In the genomic region with DNA sequence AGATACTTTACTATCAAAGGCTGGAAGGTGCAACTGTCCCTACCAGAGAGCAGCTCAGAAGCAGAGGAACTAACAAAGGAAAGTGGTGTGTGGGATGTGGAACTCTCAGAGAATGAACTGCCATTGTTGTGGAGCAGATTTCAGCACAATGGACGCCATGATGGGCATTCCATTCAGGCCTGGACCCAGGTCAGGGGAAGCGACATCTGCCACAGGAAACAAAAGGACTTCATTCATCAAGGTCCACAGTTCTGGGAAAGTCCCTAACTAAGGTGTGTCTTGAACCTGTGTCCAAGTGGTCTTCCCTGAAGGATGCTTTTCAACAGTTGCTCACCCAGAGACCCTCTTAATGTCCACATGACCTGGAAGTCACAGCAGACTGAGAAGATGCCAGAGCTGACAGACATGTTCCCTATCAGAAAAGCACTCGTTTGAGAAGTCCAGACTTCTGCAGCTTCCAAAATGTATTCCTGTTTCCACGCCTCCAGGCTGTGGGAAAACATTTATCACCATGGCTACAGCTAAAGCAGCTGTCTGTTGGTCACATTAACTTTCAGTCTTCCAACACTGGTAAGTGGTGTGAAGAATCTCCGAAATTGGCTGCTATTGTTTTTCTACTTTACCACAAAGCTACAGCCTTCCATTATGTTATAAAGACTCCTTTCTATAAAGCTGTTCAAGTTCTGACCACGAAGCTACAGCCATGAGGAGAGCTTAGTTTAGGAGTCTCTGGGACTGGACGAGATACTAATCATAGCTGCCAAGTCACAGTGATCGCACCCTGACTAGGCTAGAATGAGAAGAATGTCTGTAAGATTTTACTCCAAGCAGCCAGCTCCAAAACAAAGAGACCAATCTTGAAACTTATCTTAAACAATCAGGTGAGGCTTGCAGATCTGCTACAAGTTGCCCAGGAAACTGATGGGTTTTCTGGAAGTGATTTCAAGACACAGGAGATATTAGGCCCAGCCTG, we compare ENCODE assay signal across 11 mouse cellular contexts. TPM values are rescaled to one million over a fixed set of nuclear protein-coding genes. Genes with fewer than 3 reads are reported as not detected.
DNase-seq lines count a peak whose midpoint lies in the region; ATAC-seq and TF ChIP-seq lines count a peak whose summit lies in the region.
"Had no signal": no experiment of that assay in that cellular context is flagged by ENCODE, and none has a peak within 500 bp of the region (broad histone marks: within the 10 kb centered on the region; RNA-seq: fewer than 3 reads in every experiment).

No protein-coding gene starts in this region.

- peaks cover 2 to 18% of the 10 kb centered on the region in 2 experiments; a peak in 2 of 4 replicates for H3K4me1 ChIP-seq in ES-E14 (ENCODE audit: control insufficient read depth in 2 of 2, insufficient read depth in 2 of 2, low read length in 2 of 2, poor library complexity in 1 of 2)
- peaks cover 5% of the 10 kb centered on the region; the same call in 1 of the 2 replicates for H3K4me1 ChIP-seq in hindbrain, embryonic 14.5 days (replicated peaks; ENCODE audit: control insufficient read depth, insufficient read depth, low read length)

- H3K9me3 ChIP-seq in ES-E14 (ENCODE audit: control insufficient read depth, insufficient read depth, low read depth, low read length), result no peaks in the 10 kb centered on the region
- no peaks in the 10 kb centered on the region for H3K9me3 ChIP-seq in hindbrain, embryonic 14.5 days (ENCODE audit: control insufficient read depth, low read length)

- H3K36me3 ChIP-seq in ES-E14 (ENCODE audit: control insufficient read depth, insufficient read depth, low read length, poor library complexity, severe bottlenecking), result no peaks in the 10 kb centered on the region; the same call in 1 of the 2 replicates
- no peaks in the 10 kb centered on the region for H3K36me3 ChIP-seq in hindbrain, embryonic 14.5 days (replicated peaks; ENCODE audit: control insufficient read depth, insufficient read depth)

- ATAC-seq in hindbrain, embryonic 14.5 days (ENCODE audit: low FRiP score), result peak; percentile 34; the same call in 1 of the 2 replicates
- ATAC-seq in granulocyte monocyte progenitor cell, adult 5-6 weeks (replicated peaks; ENCODE audit: poor library complexity, severe bottlenecking), result no peak

- WGBS in hindbrain, embryonic 14.5 days, result 10% methylated on average over 8 of the region's 8 CpGs

- no peak overlapping the region for H3K9ac ChIP-seq in ES-E14 (ENCODE audit: insufficient read depth, low read depth, low read length, poor library complexity, severe bottlenecking)
- no peak overlapping the region; the same call in 1 of the 2 replicates for H3K9ac ChIP-seq in hindbrain, embryonic 14.5 days

- no peak overlapping the region for H3K4me2 ChIP-seq in hindbrain, embryonic 14.5 days (replicated peaks)

- TF ChIP-seq POLR2A in brain, embryonic 14.5 days (IDR thresholded peaks at IDR 0.05; ENCODE audit: borderline replicate concordance, extremely low read depth, insufficient read depth, insufficient read length, poor library complexity, severe bottlenecking), result no peak

- no peaks in the 10 kb centered on the region for H3K27me3 ChIP-seq in hindbrain, embryonic 14.5 days (ENCODE audit: control insufficient read depth, insufficient read depth, low read length)

- in situ Hi-C loops in ES-E14 (cut with MboI; ENCODE audit: low sequenced_read_pairs in 2 of 2, unreplicated experiment in 2 of 2), result no loop called here

- peak overlapping the region; percentile 76 for H3K27ac ChIP-seq in layer of hippocampus, adult 2 months
- no peak overlapping the region for H3K27ac ChIP-seq in ES-E14 (ENCODE audit: insufficient read depth, low read depth, low read length, poor library complexity, severe bottlenecking)
- H3K27ac ChIP-seq in hindbrain, embryonic 14.5 days, result 0 out of 2 replicates have a peak overlapping the region, but pooled peaks have one; percentile 12

- no peak overlapping the region for H3K4me3 ChIP-seq in layer of hippocampus, adult 2 months
- H3K4me3 ChIP-seq in ES-E14 (ENCODE audit: insufficient read depth in 1 of 2, low read depth in 1 of 2, low read length in 2 of 2, poor library complexity in 1 of 2, severe bottlenecking in 1 of 2), result no peak overlapping the region
- H3K4me3 ChIP-seq in hindbrain, embryonic 14.5 days (replicated peaks; ENCODE audit: low read length), result no peak overlapping the region

- DNase-seq in layer of hippocampus, adult 2 months (ENCODE audit: low spot score in 2 of 2), result no peak
- no peak for DNase-seq in layer of hippocampus, postnatal 25 days (ENCODE audit: extremely low spot score in 1 of 2, low spot score in 1 of 2)
- DNase-seq in ES-E14 (ENCODE audit: low read depth, low spot score), result no peak
- DNase-seq in brain, embryonic 14.5 days (ENCODE audit: low read depth), result peak; percentile 70
- DNase-seq in hindbrain, embryonic 14.5 days (ENCODE audit: low spot score), result peak; percentile 33
- DNase-seq in adrenal gland, postnatal 10 days, result no peak
- DNase-seq in kidney, adult 18-20 months, result no peak
- DNase-seq: cerebellum, adult 9-11 months; kidney, adult 9 months; lung, postnatal 14 days had no signal

- TF ChIP-seq CTCF in layer of hippocampus, adult 2 months (conservative IDR thresholded peaks at IDR 0.05), result no peak
- no peak for TF ChIP-seq CTCF in brain, embryonic 14.5 days (IDR thresholded peaks at IDR 0.05; ENCODE audit: borderline replicate concordance, extremely low read depth, insufficient read depth, insufficient read length)

TF ChIP-seq in ES-E14, 5 proteins besides CTCF, POLR2A, EP300 and RAD21:
- no peak for TF ChIP-seq ZC3H11A (IDR thresholded peaks at IDR 0.05; ENCODE audit: borderline replicate concordance, low read depth, low read length)
- peak; percentile 63 for TF ChIP-seq MAFK (IDR thresholded peaks at IDR 0.05; ENCODE audit: insufficient read depth, low read depth, low read length)

RNA-seq across cellular contexts. Expression of a gene that starts 15.0 kb away (rescaled TPM):
- total RNA-seq in layer of hippocampus, adult 2 months (2021), result 10 to 100 TPM; 28.7 to 30.9 TPM
- total RNA-seq in layer of hippocampus, postnatal 25 days (2021), result 10 to 100 TPM; 24.0 to 41.7 TPM
- 0.98 and 1.4 TPM in 2 replicates for total RNA-seq in ES-E14 (2012; rRNA removed)
- 6.5 and 7.6 TPM in 2 replicates for polyA plus RNA-seq in brain, embryonic 14.5 days (2012; rRNA removed)
- 11.8 and 12.6 TPM in 2 replicates for polyA plus RNA-seq in hindbrain, embryonic 14.5 days (2014; fragmentation: Nextera tagmentation; extraction: Ambion mirVana)
- 10 to 100 TPM; 14.5 to 30.3 TPM for total RNA-seq in adrenal gland, postnatal 10 days (2021)
- 4.0 and 9.3 TPM in 2 replicates for total RNA-seq in granulocyte monocyte progenitor cell, adult 5-6 weeks (2014; fragmentation: Nextera tagmentation)
- total RNA-seq in granulocyte monocyte progenitor cell, adult 5-6 weeks (2017), result 2.0 and 11.1 TPM in 2 replicates

RNA-seq across cellular contexts. Expression of a gene that starts 20.4 kb away (rescaled TPM):
- total RNA-seq in layer of hippocampus, adult 2 months (2021), result 100 to 1,000 TPM; 252 to 273 TPM
- 100 to 1,000 TPM; 262 to 295 TPM for total RNA-seq in layer of hippocampus, postnatal 25 days (2021)
- total RNA-seq in ES-E14 (2012; rRNA removed), result 641 and 707 TPM in 2 replicates
- polyA plus RNA-seq in brain, embryonic 14.5 days (2012; rRNA removed), result 711 and 924 TPM in 2 replicates
- polyA plus RNA-seq in hindbrain, embryonic 14.5 days (2014; fragmentation: Nextera tagmentation; extraction: Ambion mirVana), result 791 and 878 TPM in 2 replicates
- total RNA-seq in adrenal gland, postnatal 10 days (2021), result 100 to 1,000 TPM; 337 to 370 TPM
- total RNA-seq in granulocyte monocyte progenitor cell, adult 5-6 weeks (2014; fragmentation: Nextera tagmentation), result 686 and 699 TPM in 2 replicates
- 600 and 654 TPM in 2 replicates for total RNA-seq in granulocyte monocyte progenitor cell, adult 5-6 weeks (2017)

RNA-seq across cellular contexts. Expression of a gene that starts 56.5 kb away (rescaled TPM):
- 1 to 10 TPM; 3.9 to 4.0 TPM for total RNA-seq in layer of hippocampus, adult 2 months (2021)
- 1 to 10 TPM; 4.6 to 5.6 TPM for total RNA-seq in layer of hippocampus, postnatal 25 days (2021)
- 11.4 and 13.8 TPM in 2 replicates for total RNA-seq in ES-E14 (2012; rRNA removed)
- polyA plus RNA-seq in brain, embryonic 14.5 days (2012; rRNA removed), result 5.8 and 14.6 TPM in 2 replicates
- 67.6 and 73.6 TPM in 2 replicates for polyA plus RNA-seq in hindbrain, embryonic 14.5 days (2014; fragmentation: Nextera tagmentation; extraction: Ambion mirVana)
- 100 to 1,000 TPM; 116 to 123 TPM for total RNA-seq in adrenal gland, postnatal 10 days (2021)
- 24.9 and 29.6 TPM in 2 replicates for total RNA-seq in granulocyte monocyte progenitor cell, adult 5-6 weeks (2014; fragmentation: Nextera tagmentation)
- total RNA-seq in granulocyte monocyte progenitor cell, adult 5-6 weeks (2017), result 1.6 and 4.0 TPM in 2 replicates

RNA-seq across cellular contexts. Expression of a gene that starts 58.3 kb away (rescaled TPM):
- 100 to 1,000 TPM; 134 TPM for total RNA-seq in layer of hippocampus, adult 2 months (2021)
- 100 to 1,000 TPM; 151 to 158 TPM for total RNA-seq in layer of hippocampus, postnatal 25 days (2021)
- 34.4 and 53.8 TPM in 2 replicates for total RNA-seq in ES-E14 (2012; rRNA removed)
- 118 and 144 TPM in 2 replicates for polyA plus RNA-seq in brain, embryonic 14.5 days (2012; rRNA removed)
- polyA plus RNA-seq in hindbrain, embryonic 14.5 days (2014; fragmentation: Nextera tagmentation; extraction: Ambion mirVana), result 147 and 171 TPM in 2 replicates
- total RNA-seq in adrenal gland, postnatal 10 days (2021), result 10 to 100 TPM; 24.4 to 27.7 TPM
- 41.6 and 47.5 TPM in 2 replicates for total RNA-seq in granulocyte monocyte progenitor cell, adult 5-6 weeks (2014; fragmentation: Nextera tagmentation)
- 48.0 and 48.6 TPM in 2 replicates for total RNA-seq in granulocyte monocyte progenitor cell, adult 5-6 weeks (2017)

Comparison
In these comparisons a context has a peak if more than half of its experiments do, and no peak if none do; other contexts are left out.
1. DNase-seq: peak in brain, embryonic 14.5 days (single experiment) and hindbrain, embryonic 14.5 days (single experiment); none in layer of hippocampus, adult 2 months (0 of 2), layer of hippocampus, postnatal 25 days (0 of 2), ES-E14 (single experiment), adrenal gland, postnatal 10 days (single experiment) and kidney, adult 18-20 months (single experiment).